Mouse (Mus musculus) stomach, embryonic 15.5 days (tissue): ENCODE measurements around the gene Tbkbp1. TPM values are rescaled to one million over a fixed set of nuclear protein-coding genes. Genes with fewer than 3 reads are reported as not detected.

ENCODE experiments used
- ATAC-seq: fragments of 200-750 bp; cut with Nextera tagmentation; 2 replicates; pipeline ENCODE4 v1.8.0; 2017; ENCODE audit warnings: low read depth, moderate number of reproducible peaks, moderate TSS enrichment; ENCODE audit not compliant: insufficient read depth, low FRiP score
- H3K27ac ChIP-seq: fragments of 300-500 bp; sonication (generic); 2 replicates; pipeline ENCODE4 v1.5.1; 2015; ENCODE audit warnings: mild to moderate bottlenecking, inconsistent platforms
- H3K27me3 ChIP-seq: fragments of 300-500 bp; sonication (generic); replicated peaks from 2 replicates; pipeline ENCODE4 v1.6.1; 2015; ENCODE audit warnings: inconsistent platforms
- H3K36me3 ChIP-seq: fragments of 300-500 bp; sonication (generic); 2 replicates; pipeline ENCODE4 v1.6.1; 2015; ENCODE audit warnings: inconsistent platforms
- H3K4me1 ChIP-seq: fragments of 300-500 bp; sonication (generic); 2 replicates; pipeline ENCODE4 v1.6.1; 2015; ENCODE audit warnings: inconsistent platforms
- H3K4me2 ChIP-seq: fragments of 300-500 bp; sonication (generic); 2 replicates; pipeline ENCODE4 v1.6.1; 2015; ENCODE audit warnings: mild to moderate bottlenecking, inconsistent platforms
- H3K4me3 ChIP-seq: fragments of 300-500 bp; sonication (generic); replicated peaks from 2 replicates; pipeline ENCODE4 v1.5.1; 2015; ENCODE audit warnings: inconsistent platforms
- H3K9ac ChIP-seq: fragments of 300-500 bp; sonication (generic); 2 replicates; pipeline ENCODE4 v1.6.1; 2015; ENCODE audit warnings: inconsistent platforms
- H3K9me3 ChIP-seq: fragments of 300-500 bp; sonication (generic); 2 replicates; pipeline ENCODE4 v1.6.1; 2016; ENCODE audit warnings: inconsistent platforms
- WGBS: fragments of 180-500 bp; shearing (Covaris S2); methylation state at CpG from one replicate; pipeline ENCODE4 v1.1.7; 2015; 5-methylcytosine and 5-hydroxymethylcytosine counted together
- polyA plus RNA-seq: library from polyadenylated mRNA; unstranded; fragments of >200 nt; fragmentation: Nextera tagmentation; extraction: Ambion mirVana; gene quantifications from 2 replicates; pipeline ENCODE4 v1.2.1, GENCODE M21; 2015

Gene Tbkbp1
- polyA plus RNA-seq, 1 experiment from 2014 or later, result 5.3 TPM

- ATAC-seq, result no peak
- Histone ChIP-seq H3K9ac (no peak overlapping the region), H3K27ac (no peak overlapping the region), H3K27me3 (peaks cover 9% of the 10 kb centered on the region), H3K4me1 (0 out of 2 replicates have a peak, but pooled peaks cover 5% of the 10 kb centered on the region), H3K4me2 (no peak overlapping the region), H3K36me3 (no peaks in the 10 kb centered on the region), H3K9me3 (no peaks in the 10 kb centered on the region), H3K4me3 (no peak overlapping the region)
- WGBS, result 11% methylated on average over 11 of the region's 11 CpGs
These were observed 27.9 kb downstream of the Tbkbp1 start for GRCm38 (mm10) chr11:97123282-97123890.

- H3K4me1 ChIP-seq, result 0 out of 2 replicates have a peak, but pooled peaks cover 5% of the 10 kb centered on the region
- no peak for ATAC-seq
- H3K9me3 ChIP-seq, result no peaks in the 10 kb centered on the region
- 60% methylated on average over 3 of the region's 3 CpGs for WGBS
- H3K36me3 ChIP-seq, result no peaks in the 10 kb centered on the region
- peaks cover 35% of the 10 kb centered on the region for H3K27me3 ChIP-seq
- no peak overlapping the region for H3K27ac ChIP-seq
- H3K9ac ChIP-seq, result no peak overlapping the region
- no peak overlapping the region for H3K4me2 ChIP-seq
- no peak overlapping the region for H3K4me3 ChIP-seq
These were observed 30.7 kb downstream of the Tbkbp1 start for GRCm38 (mm10) chr11:97120641-97121040.

GRCm38 (mm10) chr11:97120221-97120620, 31.1 kb downstream of the Tbkbp1 start:
- Histone ChIP-seq H3K9ac (no peak overlapping the region), H3K4me2 (no peak overlapping the region), H3K27me3 (peaks cover 39% of the 10 kb centered on the region), H3K9me3 (no peaks in the 10 kb centered on the region), H3K4me3 (no peak overlapping the region), H3K4me1 (peaks cover 9% of the 10 kb centered on the region), H3K27ac (no peak overlapping the region), H3K36me3 (no peaks in the 10 kb centered on the region)
- 44% methylated on average over 10 of the region's 10 CpGs for WGBS
- no peak for ATAC-seq

- H3K27me3 ChIP-seq, result peaks cover 67% of the 10 kb centered on the region
- peak overlapping the region; percentile 81 for H3K4me2 ChIP-seq
- no peak for ATAC-seq
- WGBS, result 6% methylated on average over 11 of the region's 11 CpGs
- peak overlapping the region; percentile 38; the same call in 1 of the 2 replicates for H3K4me3 ChIP-seq
- no peaks in the 10 kb centered on the region for H3K9me3 ChIP-seq
- H3K9ac ChIP-seq, result no peak overlapping the region
- peaks cover 22% of the 10 kb centered on the region for H3K4me1 ChIP-seq
- no peaks in the 10 kb centered on the region for H3K36me3 ChIP-seq
- no peak overlapping the region for H3K27ac ChIP-seq
These were observed 35.5 kb downstream of the Tbkbp1 start for GRCm38 (mm10) chr11:97115797-97116196.

GRCm38 (mm10) chr11:97114671-97115601, 36.4 kb downstream of the Tbkbp1 start, which contains the start of gene Tbx21:
TSS of gene Tbx21 (minus strand) at chr11:97115331.
- Histone ChIP-seq H3K9ac (no peak within 1 kb of the TSS), H3K27me3 (peaks cover 67% of the 10 kb centered on the region)

GRCm38 (mm10) chr11:97112519-97113125, 38.7 kb downstream of the Tbkbp1 start:
- Histone ChIP-seq H3K4me1 (peaks cover 22% of the 10 kb centered on the region), H3K4me3 (no peak overlapping the region), H3K27me3 (peaks cover 50% of the 10 kb centered on the region), H3K27ac (no peak overlapping the region), H3K9me3 (no peaks in the 10 kb centered on the region), H3K36me3 (no peaks in the 10 kb centered on the region), H3K4me2 (no peak overlapping the region), H3K9ac (no peak overlapping the region)
- 80% methylated on average over 9 of the region's 9 CpGs for WGBS
- ATAC-seq, result no peak

More at GRCm38 (mm10) chr11:97114671-97115601, 36.4 kb downstream of the Tbkbp1 start, which contains the start of gene Tbx21:
- Histone ChIP-seq H3K4me3 (peak within 1 kb of the TSS; percentile 38), H3K4me2 (peak within 1 kb of the TSS; percentile 81), H3K36me3 (no peaks in the 10 kb centered on the region), H3K27ac (no peak within 1 kb of the TSS), H3K4me1 (peaks cover 22% of the 10 kb centered on the region), H3K9me3 (no peaks in the 10 kb centered on the region)
- under 1% methylated on average over 83 of the region's 87 CpGs for WGBS
- no peak for ATAC-seq

GRCm38 (mm10) chr11:97108976-97109375, 42.3 kb downstream of the Tbkbp1 start:
- H3K27me3 ChIP-seq, result peaks cover 16% of the 10 kb centered on the region
- no peak overlapping the region for H3K9ac ChIP-seq
- H3K36me3 ChIP-seq, result no peaks in the 10 kb centered on the region
- no peak overlapping the region for H3K4me2 ChIP-seq
- 0 out of 2 replicates have a peak, but pooled peaks cover under 1% of the 10 kb centered on the region for H3K4me1 ChIP-seq
- H3K4me3 ChIP-seq, result no peak overlapping the region
- H3K9me3 ChIP-seq, result no peaks in the 10 kb centered on the region
- H3K27ac ChIP-seq, result no peak overlapping the region
- ATAC-seq, result no peak
- 79% methylated on average over 16 of the region's 16 CpGs for WGBS

- peaks cover 10% of the 10 kb centered on the region for H3K27me3 ChIP-seq
- no peak overlapping the region for H3K27ac ChIP-seq
- no peaks in the 10 kb centered on the region for H3K9me3 ChIP-seq
- no peaks in the 10 kb centered on the region for H3K4me1 ChIP-seq
- no peaks in the 10 kb centered on the region for H3K36me3 ChIP-seq
- no peak overlapping the region for H3K4me2 ChIP-seq
- ATAC-seq, result no peak
- no peak overlapping the region for H3K9ac ChIP-seq
- 92% methylated on average over 9 of the region's 9 CpGs for WGBS
- H3K4me3 ChIP-seq, result no peak overlapping the region
These were observed 47.2 kb downstream of the Tbkbp1 start for GRCm38 (mm10) chr11:97104091-97104483.

- 90% methylated on average over 10 of the region's 10 CpGs for WGBS
These were observed 47.9 kb downstream of the Tbkbp1 start for GRCm38 (mm10) chr11:97103163-97104090.

GRCm38 (mm10) chr11:97101722-97102121, 49.6 kb downstream of the Tbkbp1 start:
- H3K9me3 ChIP-seq, result no peaks in the 10 kb centered on the region
- H3K27me3 ChIP-seq, result peaks cover 29% of the 10 kb centered on the region
- 18% methylated on average over 9 of the region's 9 CpGs for WGBS
- H3K4me2 ChIP-seq, result no peak overlapping the region
- no peak for ATAC-seq
- no peak overlapping the region for H3K9ac ChIP-seq
- no peaks in the 10 kb centered on the region for H3K4me1 ChIP-seq
- H3K27ac ChIP-seq, result no peak overlapping the region
- H3K36me3 ChIP-seq, result no peaks in the 10 kb centered on the region
- H3K4me3 ChIP-seq, result no peak overlapping the region

More at GRCm38 (mm10) chr11:97103163-97104090, 47.9 kb downstream of the Tbkbp1 start:
- Histone ChIP-seq H3K9me3 (no peaks in the 10 kb centered on the region), H3K27me3 (peaks cover 17% of the 10 kb centered on the region), H3K36me3 (no peaks in the 10 kb centered on the region), H3K4me1 (no peaks in the 10 kb centered on the region), H3K9ac (no peak overlapping the region), H3K4me2 (no peak overlapping the region), H3K27ac (no peak overlapping the region), H3K4me3 (no peak overlapping the region)
- ATAC-seq, result no peak

- no peak overlapping the region for H3K9ac ChIP-seq
- H3K4me1 ChIP-seq, result no peaks in the 10 kb centered on the region
- H3K27ac ChIP-seq, result no peak overlapping the region
- 0 out of 2 replicates have a peak overlapping the region, but pooled peaks have one; percentile 3 for H3K4me3 ChIP-seq
- 16% methylated on average over 18 of the region's 18 CpGs for WGBS
- H3K27me3 ChIP-seq, result peaks cover 34% of the 10 kb centered on the region
- H3K4me2 ChIP-seq, result no peak overlapping the region
- ATAC-seq, result no peak
- no peaks in the 10 kb centered on the region for H3K36me3 ChIP-seq
- no peaks in the 10 kb centered on the region for H3K9me3 ChIP-seq
These were observed 52.5 kb downstream of the Tbkbp1 start for GRCm38 (mm10) chr11:97098791-97099190.
